Mouse (Mus musculus) ES-E14 (cell line): Measurements from ENCODE around the gene Gm49450. TPM values are rescaled to one million over a fixed set of nuclear protein-coding genes. Genes with fewer than 3 reads are reported as not detected.

Experiments used
- DNase-seq: peaks from one replicate; pipeline ENCODE4 v3.0.0-alpha.2; 2013; ENCODE audit warnings: low read depth, low spot score
- H3K27ac ChIP-seq: 2 replicates; pipeline ENCODE4 v1.5.1; 2012; ENCODE audit warnings: low read depth, mild to moderate bottlenecking, low read length, moderate library complexity, mixed read lengths; ENCODE audit not compliant: poor library complexity, insufficient read depth, severe bottlenecking
- H3K36me3 ChIP-seq: 2 replicates; pipeline ENCODE4 v1.6.1; 2012; ENCODE audit warnings: mild to moderate bottlenecking, low read length, moderate library complexity, mixed read lengths; ENCODE audit not compliant: control insufficient read depth, poor library complexity, insufficient read depth, severe bottlenecking
- H3K4me1 ChIP-seq, 2 experiments: fragments of 150-350 bp in 1 of 2; sonication (generic) in 1 of 2; 2 replicates each; pipeline ENCODE4 v1.6.1; 2012; ENCODE audit warnings: low read length in 2 of 2, mild to moderate bottlenecking in 1 of 2, mixed read lengths in 1 of 2; ENCODE audit not compliant: control insufficient read depth in 2 of 2, insufficient read depth in 2 of 2, poor library complexity in 1 of 2
- H3K4me3 ChIP-seq, 2 experiments: fragments of 150-350 bp in 1 of 2; sonication (generic) in 1 of 2; 2 replicates each; pipeline ENCODE4 v1.5.1; 2012; ENCODE audit warnings: low read length in 2 of 2, low read depth in 1 of 2, mild to moderate bottlenecking in 1 of 2, mixed read lengths in 1 of 2; ENCODE audit not compliant: insufficient read depth in 1 of 2, poor library complexity in 1 of 2, severe bottlenecking in 1 of 2
- H3K9ac ChIP-seq: 2 replicates; pipeline ENCODE4 v1.6.1; 2012; ENCODE audit warnings: low read depth, mild to moderate bottlenecking, low read length, mixed read lengths; ENCODE audit not compliant: poor library complexity, insufficient read depth, severe bottlenecking
- H3K9me3 ChIP-seq: fragments of 150-350 bp; sonication (generic); 2 replicates; pipeline ENCODE4 v1.6.1; 2012; ENCODE audit warnings: low read depth, mild to moderate bottlenecking, low read length; ENCODE audit not compliant: control insufficient read depth, insufficient read depth
- CHD2 ChIP-seq: IDR thresholded peaks from 2 replicates; pipeline ENCODE4 v1.6.1; 2014; ENCODE audit warnings: mild to moderate bottlenecking, low read depth, low read length, inconsistent platforms
- HCFC1 ChIP-seq: IDR thresholded peaks from 2 replicates; pipeline ENCODE4 v1.6.1; 2012; ENCODE audit warnings: low read length, inconsistent platforms, borderline replicate concordance; ENCODE audit not compliant: insufficient read depth
- MAFK ChIP-seq: IDR thresholded peaks from 2 replicates; pipeline ENCODE4 v1.6.1; 2014; ENCODE audit warnings: mild to moderate bottlenecking, low read depth, low read length, inconsistent platforms; ENCODE audit not compliant: insufficient read depth
- ZC3H11A ChIP-seq: IDR thresholded peaks from 2 replicates; pipeline ENCODE4 v1.6.1; 2012; ENCODE audit warnings: low read depth, mild to moderate bottlenecking, inconsistent platforms, low read length, borderline replicate concordance
- ZNF384 ChIP-seq: IDR thresholded peaks from 2 replicates; pipeline ENCODE4 v1.6.1; 2012; ENCODE audit warnings: low read depth, low read length, inconsistent platforms
- in situ Hi-C, 2 experiments: fragments of 600-800 bp; cut with MboI; formaldehyde crosslinking; loops; one replicate each; pipeline ENCODE4 v1.15.1; 2025; ENCODE audit warnings: low sequenced_read_pairs in 2 of 2, inconsistent platforms in 1 of 2; ENCODE audit not compliant: unreplicated experiment in 2 of 2
- total RNA-seq: library from RNA; depleted of rRNA; stranded (reverse); fragments of 300-350 nt; gene quantifications from 2 replicates; pipeline ENCODE4 v1.2.3, GENCODE M21; 2012

Gm49450 gene
- total RNA-seq, 1 experiment = not detected

GRCm38 (mm10) chr15:98957475-98957874 lies 4.1 kb upstream of the Gm49450 start:
- in situ Hi-C loops = no loop called here
- no peak for TF ChIP-seq MAFK
- TF ChIP-seq ZC3H11A = no peak
- TF ChIP-seq ZNF384 = no peak
- TF ChIP-seq HCFC1 = no peak
- no peak for TF ChIP-seq CHD2
- Histone ChIP-seq H3K9me3 (no peaks in the 10 kb centered on the region), H3K4me3 (no peak overlapping the region), H3K9ac (no peak overlapping the region), H3K4me1 (peaks cover 2 to 4% of the 10 kb centered on the region in 2 experiments; a peak in 2 of 4 replicates), H3K27ac (no peak overlapping the region), H3K36me3 (no peaks in the 10 kb centered on the region)
- DNase-seq = no peak

GRCm38 (mm10) chr15:98956000-98956399 lies 2.6 kb upstream of the Gm49450 start:
- in situ Hi-C loops = no loop called here
- Histone ChIP-seq H3K27ac (no peak overlapping the region), H3K4me3 (no peak overlapping the region)

GRCm38 (mm10) chr15:98955324-98955723 lies 2.0 kb upstream of the Gm49450 start:
- peaks cover 7% of the 10 kb centered on the region in 2 experiments; a peak in 3 of 4 replicates for H3K4me1 ChIP-seq
- H3K27ac ChIP-seq = no peak overlapping the region
- TF ChIP-seq ZNF384 (no peak), CHD2 (no peak), ZC3H11A (no peak)
- no peaks in the 10 kb centered on the region for H3K9me3 ChIP-seq
- H3K9ac ChIP-seq = no peak overlapping the region
- in situ Hi-C loops = no loop called here
- H3K4me3 ChIP-seq = no peak overlapping the region
- no peak for DNase-seq
- H3K36me3 ChIP-seq = peaks cover 7% of the 10 kb centered on the region

More at GRCm38 (mm10) chr15:98956000-98956399, 2.6 kb upstream of the Gm49450 start:
- H3K4me1 ChIP-seq = peaks cover 7% of the 10 kb centered on the region in 2 experiments; a peak in 3 of 4 replicates
- no peak for DNase-seq
- no peaks in the 10 kb centered on the region for H3K9me3 ChIP-seq
- H3K36me3 ChIP-seq = peaks cover 5% of the 10 kb centered on the region
- TF ChIP-seq CHD2 = no peak
- TF ChIP-seq ZNF384 = no peak
- no peak for TF ChIP-seq MAFK
- TF ChIP-seq ZC3H11A = no peak
- no peak for TF ChIP-seq HCFC1
- H3K9ac ChIP-seq = no peak overlapping the region

- in situ Hi-C loops = no loop called here
- Histone ChIP-seq H3K9me3 (no peaks in the 10 kb centered on the region), H3K4me1 (peaks cover 7% of the 10 kb centered on the region in 2 experiments; a peak in 3 of 4 replicates), H3K36me3 (peaks cover 7% of the 10 kb centered on the region), H3K4me3 (no peak overlapping the region), H3K9ac (no peak overlapping the region), H3K27ac (no peak overlapping the region)
- no peak for DNase-seq
- TF ChIP-seq HCFC1 (no peak), ZNF384 (peak; percentile 57; the same call in 1 of the 2 replicates)
Observed at GRCm38 (mm10) chr15:98954425-98955253, 1.3 kb upstream of the Gm49450 start.

- TF ChIP-seq MAFK (no peak), CHD2 (peak; percentile 43; the same call in 1 of the 2 replicates), ZNF384 (peak; percentile 62; the same call in 1 of the 2 replicates), ZC3H11A (no peak), HCFC1 (no peak)
- Histone ChIP-seq H3K4me1 (peaks cover 7 to 11% of the 10 kb centered on the region in 2 experiments; a peak in 3 of 4 replicates), H3K9ac (peak overlapping the region; percentile 85), H3K9me3 (no peaks in the 10 kb centered on the region), H3K4me3 (peak overlapping the region; percentile 78 to 91), H3K27ac (peak overlapping the region; percentile 86), H3K36me3 (peaks cover 10% of the 10 kb centered on the region)
- DNase-seq = no peak
- in situ Hi-C loops = no loop called here
Observed at GRCm38 (mm10) chr15:98952751-98953400, 475 bp downstream of the Gm49450 start.
